Mouse (Mus musculus): ENCODE measurements around the gene Zc3h12a. TPM values are rescaled to one million over a fixed set of nuclear protein-coding genes. Genes with fewer than 3 reads are reported as not detected.

Zc3h12a gene
- polyA plus RNA-seq (2017; shearing (Covaris generic)): 23.0 TPM

DNA sequence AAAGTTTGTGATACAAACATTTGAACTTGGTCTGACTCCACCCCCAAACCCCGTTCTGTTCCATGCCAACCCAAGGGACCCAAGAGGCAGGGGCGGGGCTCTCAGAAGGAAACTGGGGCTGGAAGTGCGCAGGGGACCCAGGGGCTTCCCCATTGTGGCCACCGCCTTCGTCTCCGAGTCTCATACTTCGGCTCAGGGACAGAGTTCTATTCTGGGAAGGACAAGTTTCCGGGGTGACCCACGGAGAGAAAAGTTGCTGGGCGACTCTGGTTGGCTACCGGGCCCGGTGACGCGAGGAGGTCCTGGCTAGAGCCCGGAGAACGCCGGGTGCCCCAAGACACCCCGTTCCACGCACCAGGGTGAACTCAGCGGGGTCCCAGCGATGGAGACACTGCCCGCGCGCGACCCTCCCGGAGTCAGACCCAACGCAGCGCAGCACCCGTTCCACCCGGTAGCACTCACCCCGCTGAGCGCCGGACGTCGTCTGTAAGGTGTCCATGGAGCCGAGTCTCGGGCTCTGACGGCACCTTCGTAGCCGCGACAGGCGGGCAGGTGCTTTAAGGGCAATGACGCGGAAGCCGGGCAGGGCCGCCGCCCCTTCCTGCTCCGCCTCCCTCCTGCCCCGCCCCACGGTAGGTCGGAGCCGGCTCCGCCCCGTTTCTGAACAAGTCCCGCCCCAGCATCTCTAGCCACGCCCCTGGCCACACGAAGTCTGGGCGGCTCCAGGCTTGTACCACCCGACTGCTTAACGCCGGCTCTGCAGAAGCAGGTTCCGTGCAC, at the start of gene Zc3h12a:
Zc3h12a (minus strand) TSS at position 536 of the 780 bp plus-strand sequence.

DNA sequence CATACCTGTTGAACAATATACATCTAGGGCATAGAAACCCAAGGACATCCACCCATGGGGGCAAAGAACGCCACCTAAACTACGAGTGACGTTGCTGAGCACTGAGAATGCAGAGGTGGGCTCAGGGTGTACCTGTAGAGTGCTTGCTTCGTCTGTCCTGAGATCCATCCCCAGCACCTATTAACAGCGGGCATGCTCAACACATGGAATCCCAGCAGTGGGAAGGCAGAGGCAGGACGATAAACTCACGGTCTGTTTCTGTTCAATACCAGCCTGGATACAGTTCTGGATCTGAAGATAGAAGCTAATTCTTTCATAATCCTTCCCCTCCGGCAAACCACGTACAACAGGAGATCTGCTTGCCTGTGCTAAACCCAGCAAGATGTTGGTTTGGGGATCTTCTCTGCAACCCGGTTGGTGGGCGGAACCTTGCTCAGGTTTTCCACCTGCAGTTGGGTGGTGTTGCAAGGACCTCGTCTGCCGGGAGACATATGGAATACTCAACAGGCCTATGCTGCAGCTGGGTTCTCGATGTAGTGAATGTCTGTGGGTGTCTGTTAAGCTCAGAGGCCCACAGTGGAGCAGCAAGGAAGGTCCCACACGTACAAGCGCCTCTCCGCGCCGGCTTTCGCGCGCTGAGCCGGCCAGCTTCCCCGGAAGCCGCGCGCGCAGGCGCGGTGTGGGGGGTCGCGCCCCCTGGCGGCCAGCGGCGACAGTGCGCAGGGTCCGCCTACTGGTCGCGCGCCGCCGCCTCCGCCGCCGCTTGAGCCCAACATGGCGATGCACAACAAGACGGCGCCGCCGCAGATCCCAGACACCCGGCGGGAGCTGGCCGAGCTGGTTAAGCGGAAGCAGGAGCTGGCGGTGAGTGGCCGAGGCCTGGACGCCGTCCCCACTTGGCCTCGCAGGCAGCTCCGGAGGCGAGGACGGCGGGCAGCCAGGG, 43.0 kb downstream of the Zc3h12a start, which contains the start of gene Meaf6:
Meaf6 (plus strand) TSS at position 732 of the 943 bp plus-strand sequence.

Other genes starting within 250 kb of the Zc3h12a start
- 0.08 TPM for gene Epha10, start 246.9 kb downstream of the Zc3h12a start, polyA plus RNA-seq (2017; shearing (Covaris generic))
- gene 9930104L06Rik, start 190.8 kb downstream of the Zc3h12a start, polyA plus RNA-seq (2017; shearing (Covaris generic)): 14.6 TPM
- gene Cdca8, start 188.5 kb downstream of the Zc3h12a start, polyA plus RNA-seq (2017; shearing (Covaris generic)): 6.8 TPM
- not detected for gene Rspo1, start 141.4 kb downstream of the Zc3h12a start, polyA plus RNA-seq (2017; shearing (Covaris generic))
- 87.9 TPM for gene Gnl2, start 111.3 kb downstream of the Zc3h12a start, polyA plus RNA-seq (2017; shearing (Covaris generic))
- gene Dnali1, start 62.1 kb downstream of the Zc3h12a start, polyA plus RNA-seq (2017; shearing (Covaris generic)): not detected
- gene Snip1, start 61.2 kb downstream of the Zc3h12a start, polyA plus RNA-seq (2017; shearing (Covaris generic)): 40.0 TPM
- 51.2 TPM for gene Meaf6, start 42.7 kb downstream of the Zc3h12a start, polyA plus RNA-seq (2017; shearing (Covaris generic))

Data from CD4-positive, CD25-positive, alpha-beta regulatory T cell (primary cell).